Mouse (Mus musculus) small intestine, adult 2 months (tissue): Measurements from ENCODE around the gene Kcnd3.

ENCODE experiments used
- CTCF ChIP-seq: fragments of 200-500 bp; IDR thresholded peaks from 2 replicates; pipeline ENCODE4 v1.5.1; 2012; ENCODE audit warnings: low read depth, mild to moderate bottlenecking, control low read depth, inconsistent platforms, low read length, moderate library complexity, mixed read lengths; ENCODE audit not compliant: insufficient replicate concordance, insufficient read length; ENCODE audit errors: extremely low read depth
- POLR2A ChIP-seq: fragments of 200-500 bp; IDR thresholded peaks from 2 replicates; pipeline ENCODE4 v1.6.1; 2012; ENCODE audit warnings: low read depth, mild to moderate bottlenecking, control low read depth, inconsistent platforms, low read length, moderate library complexity

DNA sequence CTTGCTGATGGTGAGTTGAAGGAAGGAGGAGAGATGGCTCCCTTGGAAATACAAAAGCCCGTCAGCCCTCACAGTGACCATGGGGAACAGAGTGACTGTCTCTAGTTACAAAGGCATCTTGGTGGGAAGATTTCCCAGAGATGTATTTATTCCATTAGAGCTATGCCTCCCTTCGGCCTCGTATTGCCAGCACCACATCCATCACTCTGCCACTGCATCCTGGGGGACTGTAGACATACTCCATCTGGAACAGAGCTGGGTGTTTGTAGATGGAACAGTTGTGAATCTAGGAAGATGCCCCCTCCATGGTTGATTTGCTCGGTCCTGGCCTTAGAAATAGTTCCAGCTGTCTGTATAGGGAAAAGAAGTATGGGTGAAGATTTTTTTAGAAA is 160.3 kb downstream of the Kcnd3 start:
- TF ChIP-seq CTCF: no peak
- TF ChIP-seq POLR2A: no peak
